Mouse (Mus musculus) kidney, adult 2 months (tissue): ENCODE measurements at regions not wholly inside any gene's neighbourhood (a gene's known extent, or its start where the extent isn't known, plus 50 kb on each side); places are given as distances from the start of the nearest gene placed in this dataset.

ENCODE experiments used
- DNase-seq: peaks from one replicate; pipeline ENCODE4 v3.0.0; 2021
- H3K27ac ChIP-seq: fragments of 200-500 bp; 2 replicates; pipeline ENCODE4 v1.5.1; 2012; ENCODE audit warnings: low read depth, low read length, control low read depth, inconsistent platforms; ENCODE audit not compliant: insufficient read depth
- H3K27me3 ChIP-seq: fragments of 200-500 bp; replicated peaks from 2 replicates; pipeline ENCODE4 v1.6.1; 2012; ENCODE audit warnings: mild to moderate bottlenecking, moderate library complexity, low read length, inconsistent platforms; ENCODE audit not compliant: control insufficient read depth, insufficient read depth
- H3K36me3 ChIP-seq: fragments of 200-500 bp; 2 replicates; pipeline ENCODE4 v1.6.1; 2012; ENCODE audit warnings: mild to moderate bottlenecking, moderate library complexity, low read length, inconsistent platforms; ENCODE audit not compliant: control insufficient read depth, insufficient read depth
- H3K4me1 ChIP-seq: fragments of 200-500 bp; 2 replicates; pipeline ENCODE4 v1.6.1; 2011; ENCODE audit warnings: low read length; ENCODE audit not compliant: control insufficient read depth, insufficient read depth
- H3K4me3 ChIP-seq: fragments of 200-500 bp; 2 replicates; pipeline ENCODE4 v1.5.1; 2011; ENCODE audit warnings: mild to moderate bottlenecking, low read depth, low read length, control low read depth; ENCODE audit not compliant: insufficient read depth
- CTCF ChIP-seq: fragments of 200-500 bp; conservative IDR thresholded peaks from 2 replicates; pipeline ENCODE4 v1.5.1; 2011; ENCODE audit warnings: low read depth, mild to moderate bottlenecking, control low read depth, low read length, moderate library complexity, mixed read lengths; ENCODE audit not compliant: insufficient read depth, insufficient read length
- POLR2A ChIP-seq: fragments of 200-500 bp; IDR thresholded peaks from one replicate; pipeline ENCODE4 v1.6.1; 2011; ENCODE audit warnings: low read depth, low read length, control low read depth
- WGBS: fragments of 180-500 bp; shearing (Covaris S2); methylation state at CpG from one replicate; pipeline ENCODE4 v1.1.7; 2018; 5-methylcytosine and 5-hydroxymethylcytosine counted together

- Histone ChIP-seq H3K4me3 (no peak overlapping the region), H3K27ac (no peak overlapping the region), H3K4me1 (no peaks in the 10 kb centered on the region), H3K36me3 (no peaks in the 10 kb centered on the region), H3K27me3 (no peaks in the 10 kb centered on the region)
- TF ChIP-seq POLR2A = no peak
- TF ChIP-seq CTCF = peak; percentile 33; the same call in 1 of the 2 replicates
- peak; percentile 22 for DNase-seq
- 55% methylated on average over 5 of the region's 5 CpGs for WGBS
These were observed 137.4 kb downstream of the Kitl start for GRCm38 (mm10) chr10:100152821-100153220.

- Histone ChIP-seq H3K27ac (no peak overlapping the region), H3K4me3 (no peak overlapping the region), H3K27me3 (no peaks in the 10 kb centered on the region), H3K36me3 (no peaks in the 10 kb centered on the region), H3K4me1 (no peaks in the 10 kb centered on the region)
- whole genome bisulfite sequencing = 84% methylated on average over 3 of the region's 3 CpGs
- no peak for DNase-seq
- TF ChIP-seq POLR2A (no peak), CTCF (no peak)
These were observed 137.9 kb downstream of the Kitl start for GRCm38 (mm10) chr10:100153311-100153710.

DNA sequence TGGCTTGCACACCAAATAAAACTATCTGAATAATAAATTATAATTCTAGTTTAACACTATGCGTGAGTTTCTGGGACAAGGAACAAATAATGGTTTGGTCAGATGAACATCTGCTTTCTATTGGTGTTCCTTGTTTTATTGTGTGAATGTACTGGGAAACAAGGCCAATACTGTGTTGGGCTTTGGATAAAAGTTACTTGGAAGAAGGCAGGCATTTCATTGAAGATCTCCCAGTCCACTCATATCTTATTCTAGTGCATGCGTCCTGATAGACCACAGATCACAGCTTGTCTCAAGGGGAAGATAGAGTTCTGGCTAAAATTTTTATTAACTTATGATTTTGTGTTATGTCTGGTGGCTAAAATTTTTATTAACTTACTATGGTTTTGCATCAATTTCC is 140.1 kb downstream of the Kitl start:
- TF ChIP-seq CTCF = no peak
- no peak for TF ChIP-seq POLR2A
- no peaks in the 10 kb centered on the region for H3K27me3 ChIP-seq
- DNase-seq = no peak
- H3K4me1 ChIP-seq = no peaks in the 10 kb centered on the region
- H3K27ac ChIP-seq = no peak overlapping the region
- no peak overlapping the region for H3K4me3 ChIP-seq
- no peaks in the 10 kb centered on the region for H3K36me3 ChIP-seq
- 87% methylated on average over 2 of the region's 2 CpGs for whole genome bisulfite sequencing

GRCm38 (mm10) chr10:100159843-100160531 is 144.6 kb downstream of the Kitl start:
- Histone ChIP-seq H3K27ac (0 out of 2 replicates have a peak overlapping the region, but pooled peaks have one; percentile 5), H3K4me1 (no peaks in the 10 kb centered on the region), H3K4me3 (no peak overlapping the region), H3K36me3 (no peaks in the 10 kb centered on the region), H3K27me3 (no peaks in the 10 kb centered on the region)
- no peak for TF ChIP-seq CTCF
- TF ChIP-seq POLR2A = no peak
- peak; percentile 55 for DNase-seq
- WGBS = 66% methylated on average over 14 of the region's 14 CpGs

GRCm38 (mm10) chr10:100160532-100160852 is 145.1 kb downstream of the Kitl start:
- Histone ChIP-seq H3K36me3 (no peaks in the 10 kb centered on the region), H3K4me1 (no peaks in the 10 kb centered on the region), H3K4me3 (no peak overlapping the region), H3K27me3 (no peaks in the 10 kb centered on the region), H3K27ac (no peak overlapping the region)
- DNase-seq = no peak
- TF ChIP-seq POLR2A (no peak), CTCF (no peak)
- 43% methylated on average over 4 of the region's 4 CpGs for WGBS

DNA sequence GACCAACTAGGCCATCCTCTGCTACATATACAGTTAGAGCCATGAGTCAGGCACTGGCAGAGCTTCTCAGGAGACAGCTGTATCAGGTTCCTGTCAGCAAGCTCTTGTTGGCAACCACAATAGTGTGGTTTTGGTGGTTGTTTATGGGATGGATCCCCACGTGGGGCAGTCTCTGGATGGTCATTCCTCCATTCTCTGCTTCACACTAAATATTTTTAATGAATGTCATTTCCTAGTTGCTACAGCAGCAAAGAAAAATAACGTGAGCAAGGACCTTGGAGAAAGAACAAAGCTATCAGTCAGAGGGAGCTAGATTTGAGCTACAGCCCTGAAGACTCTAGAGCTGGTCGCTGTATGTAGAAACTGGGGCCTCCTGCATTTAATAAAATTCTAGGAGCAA is 145.7 kb downstream of the Kitl start:
- 69% methylated on average over 3 of the region's 3 CpGs for WGBS
- Histone ChIP-seq H3K4me1 (no peaks in the 10 kb centered on the region), H3K27me3 (no peaks in the 10 kb centered on the region), H3K36me3 (no peaks in the 10 kb centered on the region), H3K4me3 (no peak overlapping the region), H3K27ac (no peak overlapping the region)
- DNase-seq = no peak
- no peak for TF ChIP-seq POLR2A
- no peak for TF ChIP-seq CTCF

GRCm38 (mm10) chr10:100164526-100164925 is 149.1 kb downstream of the Kitl start:
- Histone ChIP-seq H3K4me3 (no peak overlapping the region), H3K27me3 (no peaks in the 10 kb centered on the region), H3K4me1 (no peaks in the 10 kb centered on the region), H3K36me3 (no peaks in the 10 kb centered on the region), H3K27ac (no peak overlapping the region)
- WGBS = 35% methylated on average over 1 of the region's 1 CpGs
- TF ChIP-seq CTCF = no peak
- TF ChIP-seq POLR2A = no peak
- DNase-seq = peak; percentile 49

DNA sequence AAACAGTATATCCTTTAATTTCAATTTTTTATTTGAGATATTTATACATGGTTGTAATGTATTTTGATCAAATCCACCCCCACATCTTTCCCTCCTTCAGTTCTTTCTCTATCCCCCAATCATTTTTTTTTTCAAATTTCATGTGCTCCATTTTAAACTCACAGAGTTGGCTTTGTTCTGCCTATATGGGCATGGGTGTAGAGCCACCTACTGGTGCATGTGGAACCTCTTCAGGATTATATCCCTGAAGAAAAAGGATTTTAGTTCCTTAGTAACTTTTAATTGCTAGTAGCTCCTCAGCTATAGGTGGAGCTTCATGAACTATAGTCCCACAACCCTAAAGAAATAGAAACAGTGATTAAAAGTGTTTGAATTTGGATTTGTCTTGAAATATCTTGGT is 155.4 kb downstream of the Kitl start:
- Histone ChIP-seq H3K27me3 (no peaks in the 10 kb centered on the region), H3K4me1 (no peaks in the 10 kb centered on the region), H3K27ac (no peak overlapping the region), H3K36me3 (no peaks in the 10 kb centered on the region), H3K4me3 (no peak overlapping the region)
- peak; percentile 37 for DNase-seq
- no peak for TF ChIP-seq POLR2A
